Mouse (Mus musculus): ENCODE data around the gene Acsl5.

Gene Acsl5

DNA sequence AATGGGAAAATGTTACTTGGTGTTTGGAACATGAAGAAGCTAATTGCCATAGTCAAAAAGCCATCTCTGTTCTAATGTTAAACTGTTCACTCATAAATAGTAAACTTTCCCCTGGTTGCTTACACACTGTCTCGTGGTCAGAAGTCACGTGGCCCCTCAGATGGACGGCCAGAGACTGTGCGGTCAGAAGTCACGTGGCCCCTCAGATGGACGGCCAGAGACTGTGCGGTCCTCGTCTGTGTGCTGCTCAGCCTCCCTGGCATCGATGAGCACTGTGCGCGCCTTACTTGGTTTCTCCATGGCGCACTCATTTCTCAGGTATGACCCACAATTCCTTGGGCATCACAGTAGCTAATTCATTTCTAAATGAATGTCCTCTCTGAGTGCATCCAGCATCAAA lies 84.7 kb downstream of the Acsl5 start:
- no peak for DNase-seq

DNA sequence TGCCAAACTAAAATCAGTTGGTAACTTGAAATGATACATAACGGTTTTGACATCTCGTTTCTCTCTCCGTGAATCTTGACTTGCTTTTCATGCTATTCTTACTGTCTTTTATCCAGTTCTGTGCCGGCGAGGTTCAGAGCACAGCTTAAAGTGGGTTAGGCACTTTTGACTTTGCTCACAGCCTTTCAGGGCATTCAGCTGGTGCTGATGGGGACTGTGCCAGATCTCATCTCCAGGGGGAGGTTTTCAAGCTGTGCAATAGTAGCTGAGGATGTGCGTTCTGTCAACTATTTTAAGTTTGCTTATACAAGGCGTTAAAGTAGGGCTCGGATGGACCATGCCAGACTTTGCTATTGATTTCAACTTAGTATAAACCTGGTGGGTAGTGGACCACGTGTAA lies 85.3 kb downstream of the Acsl5 start:
- no peak for DNase-seq

DNA sequence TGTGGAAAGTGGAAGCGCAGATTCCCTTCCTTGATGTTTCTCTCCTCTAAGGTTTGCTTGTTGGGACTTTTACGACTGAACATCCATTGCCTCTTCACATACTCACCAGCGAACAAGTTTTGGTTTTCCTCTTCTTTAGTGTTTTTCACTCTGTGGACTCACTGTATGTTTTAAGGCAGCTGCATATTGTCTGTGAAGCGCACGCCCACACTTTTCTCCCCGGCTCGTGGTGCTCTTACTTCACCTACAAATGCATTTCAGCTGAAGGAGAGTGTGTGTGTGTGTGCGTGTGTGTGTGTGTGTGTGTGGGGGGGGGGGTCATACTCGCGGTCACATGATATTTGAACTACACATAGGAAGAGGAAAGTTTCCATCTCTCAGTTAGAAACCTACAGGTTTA lies 85.9 kb downstream of the Acsl5 start:
- DNase-seq: no peak

DNA sequence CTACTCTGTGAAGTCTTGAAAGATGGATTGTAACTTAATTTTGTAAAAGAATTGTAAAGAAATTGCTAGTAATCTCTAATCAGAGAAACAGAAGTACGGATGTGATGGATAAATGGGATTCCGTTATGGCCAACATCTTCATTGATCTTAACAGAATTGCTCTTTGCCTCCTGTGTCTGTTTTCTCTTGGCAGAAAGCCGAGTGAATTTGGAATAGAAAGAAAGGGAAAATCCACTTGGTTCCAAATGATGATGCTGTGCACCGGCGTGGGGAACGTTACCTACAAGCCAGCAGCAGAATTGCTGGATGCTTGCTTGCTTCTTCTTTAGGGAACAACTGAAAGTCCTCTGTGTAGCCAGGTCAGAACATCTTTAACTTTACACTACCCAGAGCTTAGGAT lies 88.8 kb downstream of the Acsl5 start:
- DNase-seq: no peak

DNA sequence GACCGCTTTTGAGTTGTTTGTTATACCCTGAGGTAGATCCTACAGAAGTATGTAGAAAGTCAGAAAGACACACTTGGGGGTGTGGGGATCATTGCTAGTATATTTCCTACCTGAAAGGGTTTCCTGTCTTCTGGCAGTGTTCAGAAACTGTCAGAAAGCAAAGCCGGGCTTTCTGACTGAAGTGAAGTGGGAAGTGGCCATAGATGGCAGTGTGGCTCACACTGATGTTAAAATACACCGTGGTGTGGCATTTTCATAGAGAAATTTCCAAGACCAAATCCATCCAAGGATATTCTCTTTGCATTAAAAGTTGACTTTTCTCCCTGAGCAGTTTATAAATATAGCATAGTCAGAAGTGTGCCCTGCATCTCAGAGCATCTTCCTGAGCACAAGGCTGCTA lies 89.6 kb downstream of the Acsl5 start:
- no peak for DNase-seq

DNA sequence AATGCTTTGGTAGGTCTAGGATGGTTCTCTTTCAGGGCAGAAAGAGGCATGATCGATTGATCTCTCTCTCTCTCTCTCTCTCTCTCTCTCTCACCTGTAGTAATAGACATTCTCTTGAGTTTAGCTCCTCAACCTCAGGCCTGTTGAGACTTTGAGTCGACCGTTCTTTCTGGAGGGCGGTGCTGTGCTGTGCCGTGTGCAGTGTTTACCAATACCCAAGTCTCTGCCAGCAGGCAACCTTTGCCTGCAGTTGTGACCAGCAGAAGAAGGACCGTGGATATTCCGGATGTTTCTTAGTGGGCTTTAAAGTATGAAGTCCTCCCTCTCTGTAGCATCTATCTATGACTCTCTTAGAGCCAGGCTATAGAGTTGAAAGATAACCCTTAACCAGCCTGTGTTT lies 90.7 kb downstream of the Acsl5 start:
- DNase-seq: no peak

DNA sequence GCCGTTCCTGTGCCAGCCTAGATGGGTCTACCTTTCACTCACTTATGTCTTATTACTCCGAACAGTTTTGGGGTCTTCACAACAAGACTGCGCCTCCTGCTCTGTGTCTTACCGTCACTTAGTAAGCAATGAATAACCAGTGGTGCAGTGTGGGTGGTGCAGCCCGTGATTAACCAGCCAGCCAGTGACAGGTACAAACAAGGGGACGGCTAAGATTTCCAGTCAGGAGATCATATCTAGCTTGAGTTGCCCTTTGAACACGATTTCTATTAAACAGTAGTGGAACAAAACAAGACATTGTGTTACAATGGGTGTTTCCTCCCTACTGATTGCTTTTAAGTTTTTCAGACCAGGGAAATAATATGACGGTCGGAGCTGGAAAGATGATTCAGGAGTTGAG lies 91.5 kb downstream of the Acsl5 start:
- no peak for DNase-seq

All from B cell, adult 2 months (primary cell).